Mouse (Mus musculus) liver, postnatal 0 days (tissue): ENCODE results near the gene Gnat2.

Experiments used
- CTCF ChIP-seq: sonication (generic); IDR thresholded peaks from 2 replicates; pipeline ENCODE4 v1.5.1; 2016; ENCODE audit warnings: antibody characterized with exemption, low read depth
- EP300 ChIP-seq: IDR thresholded peaks from 2 replicates; pipeline ENCODE4 v1.6.1; 2016; ENCODE audit warnings: antibody characterized with exemption, low read depth, mild to moderate bottlenecking

GRCm38 (mm10) chr3:108085281-108085720 lies 7.3 kb upstream of the Gnat2 start:
- TF ChIP-seq EP300: no peak
- TF ChIP-seq CTCF: peak; percentile 48
